Mouse (Mus musculus) liver, postnatal 0 days (tissue): ENCODE data around the gene Myo1f. TPM values are rescaled to one million over a fixed set of nuclear protein-coding genes. Genes with fewer than 3 reads are reported as not detected.

Source experiments
- ATAC-seq: fragments of 200-750 bp; cut with Nextera tagmentation; 2 replicates; pipeline ENCODE4 v1.8.0; 2017; ENCODE audit warnings: mild to moderate bottlenecking, moderate library complexity
- DNase-seq: peaks from one replicate; pipeline ENCODE4 v3.0.0-alpha.2; 2016
- H3K27ac ChIP-seq: fragments of 300-500 bp; sonication (generic); 2 replicates; pipeline ENCODE4 v1.5.1; 2014; ENCODE audit warnings: antibody characterized with exemption, moderate library complexity, mild to moderate bottlenecking, low read depth
- H3K27me3 ChIP-seq: fragments of 300-500 bp; sonication (generic); 2 replicates; pipeline ENCODE4 v1.6.1; 2014; ENCODE audit warnings: low read length, control low read depth, mixed read lengths; ENCODE audit not compliant: insufficient read depth
- H3K36me3 ChIP-seq: fragments of 300-500 bp; sonication (generic); replicated peaks from 2 replicates; pipeline ENCODE4 v1.6.1; 2014; ENCODE audit warnings: mild to moderate bottlenecking, control low read depth, low read length, moderate library complexity, mixed read lengths; ENCODE audit not compliant: insufficient read depth
- H3K4me1 ChIP-seq: fragments of 300-500 bp; sonication (generic); 2 replicates; pipeline ENCODE4 v1.6.1; 2014; ENCODE audit warnings: antibody characterized with exemption, mild to moderate bottlenecking, control low read depth; ENCODE audit not compliant: insufficient read depth
- H3K4me2 ChIP-seq: fragments of 300-500 bp; sonication (generic); 2 replicates; pipeline ENCODE4 v1.6.1; 2014; ENCODE audit warnings: low read depth, mild to moderate bottlenecking, low read length, moderate library complexity, mixed read lengths
- H3K4me3 ChIP-seq: fragments of 300-500 bp; sonication (generic); 2 replicates; pipeline ENCODE4 v1.5.1; 2014; ENCODE audit warnings: low read depth, low read length
- H3K9ac ChIP-seq: fragments of 300-500 bp; sonication (generic); replicated peaks from 2 replicates; pipeline ENCODE4 v1.6.1; 2014; ENCODE audit warnings: mild to moderate bottlenecking, moderate library complexity
- H3K9me3 ChIP-seq: fragments of 300-500 bp; sonication (generic); 2 replicates; pipeline ENCODE4 v1.6.1; 2016; ENCODE audit warnings: mild to moderate bottlenecking, control low read depth, low read length, mixed read lengths
- CTCF ChIP-seq: sonication (generic); IDR thresholded peaks from 2 replicates; pipeline ENCODE4 v1.5.1; 2016; ENCODE audit warnings: antibody characterized with exemption, low read depth
- EP300 ChIP-seq: IDR thresholded peaks from 2 replicates; pipeline ENCODE4 v1.6.1; 2016; ENCODE audit warnings: antibody characterized with exemption, low read depth, mild to moderate bottlenecking
- WGBS: fragments of 180-500 bp; shearing (Covaris S2); extraction: QIAGEN DNeasy Blood & Tissue Kit; methylation state at CpG from one replicate; pipeline ENCODE4 v1.1.7; 2014; ENCODE audit not compliant: insufficient replicate concordance; 5-methylcytosine and 5-hydroxymethylcytosine counted together
- polyA plus RNA-seq: library from polyadenylated mRNA; unstranded; fragments of >200 nt; fragmentation: Nextera tagmentation; extraction: Ambion mirVana; gene quantifications from 2 replicates; pipeline ENCODE4 v1.2.1, GENCODE M21; 2015

The Myo1f gene
- polyA plus RNA-seq, 1 experiment from 2014 or later: 9.5 TPM

- Histone ChIP-seq H3K4me3 (no peak overlapping the region), H3K4me2 (no peak overlapping the region), H3K4me1 (peaks cover 3% of the 10 kb centered on the region), H3K27ac (peak overlapping the region; percentile 24; the same call in 1 of the 2 replicates), H3K27me3 (no peaks in the 10 kb centered on the region), H3K9ac (no peak overlapping the region), H3K36me3 (peaks cover 2% of the 10 kb centered on the region; the same call in 1 of the 2 replicates), H3K9me3 (no peaks in the 10 kb centered on the region)
- TF ChIP-seq EP300 (no peak), CTCF (no peak)
- 73% methylated on average over 2 of the region's 2 CpGs for WGBS
- ATAC-seq (no peak), DNase-seq (no peak)
Measured at GRCm38 (mm10) chr17:33637038-33637437, 81.5 kb downstream of the Myo1f start.

DNA sequence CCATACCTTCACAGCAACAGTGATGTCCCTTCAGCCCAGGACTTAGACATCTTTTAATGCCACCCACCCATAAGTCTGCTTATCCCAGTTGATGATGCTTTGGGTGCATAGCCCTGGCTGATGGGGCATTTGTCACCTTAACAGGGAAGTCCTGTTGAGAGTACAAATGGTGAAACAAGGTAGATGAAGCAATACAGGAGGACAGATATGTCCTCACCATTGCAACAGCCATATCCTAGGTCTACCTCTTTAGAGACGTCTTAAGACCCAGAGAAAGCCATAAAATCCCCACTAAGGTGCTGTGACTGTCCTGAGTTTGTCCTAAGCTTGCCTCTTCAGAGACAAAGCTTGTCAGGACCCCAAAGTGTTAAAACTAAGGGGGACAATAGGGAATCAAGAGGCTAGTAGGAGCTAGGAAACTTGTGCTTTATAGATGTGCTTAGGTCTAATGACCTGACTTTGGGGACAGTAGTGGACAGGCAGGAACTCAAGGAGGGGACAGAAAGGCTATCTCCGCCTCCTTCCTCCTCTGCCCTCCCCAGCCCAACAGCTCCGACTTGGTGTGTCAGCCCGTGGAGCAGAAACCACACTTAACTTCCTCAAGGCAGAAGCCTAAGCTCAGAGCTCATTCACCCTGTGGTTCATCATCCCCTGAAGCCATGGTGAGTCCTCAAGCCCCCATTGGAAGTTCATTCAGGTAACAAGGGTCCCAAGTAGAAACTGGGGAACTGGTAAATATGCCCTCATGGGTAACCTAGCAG, 82.2 kb downstream of the Myo1f start, which contains the start of gene Pram1:
TSS of gene Pram1 (plus strand) at position 541 of the 761 bp plus-strand sequence.
- H3K27me3 ChIP-seq: no peaks in the 10 kb centered on the region
- DNase-seq (peak; percentile 31), ATAC-seq (peak; percentile 42)
- H3K4me1 ChIP-seq: peaks cover 3% of the 10 kb centered on the region
- H3K9me3 ChIP-seq: no peaks in the 10 kb centered on the region
- H3K36me3 ChIP-seq: peaks cover 2% of the 10 kb centered on the region; the same call in 1 of the 2 replicates
- H3K9ac ChIP-seq: no peak within 1 kb of the TSS
- peak within 1 kb of the TSS; percentile 19 for H3K4me3 ChIP-seq
- peak within 1 kb of the TSS; percentile 68 for H3K27ac ChIP-seq
- 48% methylated on average over 4 of the region's 4 CpGs for WGBS
- TF ChIP-seq EP300: no peak
- TF ChIP-seq CTCF: no peak
- peak within 1 kb of the TSS; percentile 42 for H3K4me2 ChIP-seq

GRCm38 (mm10) chr17:33639743-33640142, 84.2 kb downstream of the Myo1f start:
- peak; percentile 47 for ATAC-seq
- H3K36me3 ChIP-seq: peaks cover 12% of the 10 kb centered on the region
- no peaks in the 10 kb centered on the region for H3K9me3 ChIP-seq
- H3K4me3 ChIP-seq: peak overlapping the region; percentile 19; the same call in 1 of the 2 replicates
- peaks cover 3% of the 10 kb centered on the region for H3K4me1 ChIP-seq
- no peak for DNase-seq
- H3K27me3 ChIP-seq: no peaks in the 10 kb centered on the region
- H3K27ac ChIP-seq: peak overlapping the region; percentile 65
- H3K4me2 ChIP-seq: peak overlapping the region; percentile 42; the same call in 1 of the 2 replicates
- TF ChIP-seq CTCF: no peak
- 15% methylated on average over 6 of the region's 6 CpGs for WGBS
- H3K9ac ChIP-seq: no peak overlapping the region

- no peaks in the 10 kb centered on the region for H3K27me3 ChIP-seq
- no peak overlapping the region for H3K27ac ChIP-seq
- peaks cover 3% of the 10 kb centered on the region for H3K4me1 ChIP-seq
- DNase-seq (no peak), ATAC-seq (no peak)
- H3K9ac ChIP-seq: no peak overlapping the region
- no peak overlapping the region for H3K4me2 ChIP-seq
- no peaks in the 10 kb centered on the region for H3K9me3 ChIP-seq
- peaks cover 54% of the 10 kb centered on the region for H3K36me3 ChIP-seq
- no peak for TF ChIP-seq EP300
- no peak for TF ChIP-seq CTCF
- WGBS: 78% methylated on average over 4 of the region's 4 CpGs
- no peak overlapping the region for H3K4me3 ChIP-seq
Measured at GRCm38 (mm10) chr17:33644068-33644467, 88.6 kb downstream of the Myo1f start.

DNA sequence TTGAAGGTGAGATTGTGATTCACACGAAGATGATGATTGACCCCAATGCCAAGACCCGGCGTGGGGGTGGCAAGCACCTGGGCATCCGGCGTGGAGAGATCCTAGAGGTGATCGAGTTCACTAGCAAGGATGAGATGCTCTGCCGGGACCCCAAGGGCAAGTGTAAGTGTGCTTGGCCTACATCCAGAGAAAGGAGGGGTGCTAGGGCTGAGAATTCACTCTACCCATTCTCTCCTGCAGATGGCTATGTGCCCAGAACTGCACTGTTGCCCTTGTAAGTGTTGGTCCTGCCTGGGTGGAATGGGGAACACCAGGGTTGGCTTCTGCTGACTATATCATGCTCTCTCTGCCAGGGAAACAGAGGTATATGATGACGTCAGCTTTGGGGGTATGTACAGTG, 89.6 kb downstream of the Myo1f start:
- H3K9ac ChIP-seq: no peak overlapping the region
- H3K27me3 ChIP-seq: no peaks in the 10 kb centered on the region
- peaks cover 64% of the 10 kb centered on the region for H3K36me3 ChIP-seq
- TF ChIP-seq EP300 (no peak), CTCF (no peak)
- no peak overlapping the region for H3K27ac ChIP-seq
- WGBS: 89% methylated on average over 8 of the region's 8 CpGs
- ATAC-seq (0 out of 2 replicates have a peak, but pooled peaks have one; percentile 10), DNase-seq (no peak)
- H3K4me3 ChIP-seq: no peak overlapping the region
- H3K4me1 ChIP-seq: no peaks in the 10 kb centered on the region; the same call in none of the 2 replicates
- no peaks in the 10 kb centered on the region for H3K9me3 ChIP-seq
- no peak overlapping the region for H3K4me2 ChIP-seq

DNA sequence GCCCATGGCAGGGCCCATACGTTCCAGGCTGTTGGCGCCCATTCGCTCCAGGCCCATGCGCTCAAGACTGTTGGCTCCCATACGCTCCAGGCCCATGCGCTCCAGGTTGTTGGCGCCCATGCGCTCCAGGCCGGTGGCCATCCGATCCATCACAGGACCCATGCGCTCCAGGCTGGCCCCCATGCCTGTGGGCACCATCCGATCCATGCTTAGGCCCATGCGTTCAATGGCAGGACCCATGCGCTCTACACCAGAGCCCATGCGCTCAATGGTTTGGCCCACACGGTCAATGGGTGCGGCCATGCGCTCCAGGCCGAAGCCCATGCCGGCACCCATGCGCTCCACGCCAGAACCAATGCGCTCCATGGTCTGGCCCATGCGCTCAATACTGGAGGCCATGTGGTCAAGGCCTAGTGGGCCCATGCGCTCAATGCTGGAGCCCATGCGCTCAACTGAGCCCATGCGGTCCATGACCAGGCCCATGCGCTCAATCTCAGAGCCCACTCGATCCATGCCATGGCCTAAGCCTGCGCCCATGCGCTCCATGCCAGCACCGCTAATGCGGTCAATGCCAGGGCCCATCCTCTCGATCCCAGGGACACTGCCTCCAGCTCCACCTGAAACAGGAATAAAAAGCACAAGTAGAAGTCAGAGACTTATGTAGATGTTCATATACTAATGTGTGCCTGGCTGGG, 94.4 kb downstream of the Myo1f start:
- no peak for DNase-seq
- TF ChIP-seq EP300 (no peak), CTCF (no peak)
- no peaks in the 10 kb centered on the region for H3K27me3 ChIP-seq
- no peaks in the 10 kb centered on the region for H3K4me1 ChIP-seq
- peaks cover 91% of the 10 kb centered on the region for H3K36me3 ChIP-seq
- H3K4me3 ChIP-seq: no peak overlapping the region
- no peak overlapping the region for H3K27ac ChIP-seq
- H3K9ac ChIP-seq: no peak overlapping the region
- no peaks in the 10 kb centered on the region for H3K9me3 ChIP-seq
- no peak overlapping the region for H3K4me2 ChIP-seq
- no peak for ATAC-seq
- 98% methylated on average over 34 of the region's 34 CpGs for WGBS

Other genes with a start within 250 kb of the Myo1f start
- gene Zfp81, start 196.8 kb upstream of the Myo1f start, polyA plus RNA-seq: 1.1 and 1.9 TPM in 2 replicates
- 3.2 and 5.2 TPM in 2 replicates for gene Zfp101, start 161.1 kb upstream of the Myo1f start, polyA plus RNA-seq
- gene Actl9, start 122.8 kb upstream of the Myo1f start, polyA plus RNA-seq: not detected in 2 replicates
- 3.2 and 3.5 TPM in 2 replicates for gene Adamts10, start 31.5 kb upstream of the Myo1f start, polyA plus RNA-seq
- 13.7 and 14.3 TPM in 2 replicates for gene Zfp414, start 73.4 kb downstream of the Myo1f start, polyA plus RNA-seq
- gene Pram1, start 82.3 kb downstream of the Myo1f start, polyA plus RNA-seq: 5.7 TPM in 2 replicates
- gene Hnrnpm, start 131.2 kb downstream of the Myo1f start, polyA plus RNA-seq: 91.9 and 96.6 TPM in 2 replicates
- gene March2, start 163.0 kb downstream of the Myo1f start, polyA plus RNA-seq: 137 and 144 TPM in 2 replicates
- 80.4 and 88.9 TPM in 2 replicates for gene Rab11b, start 204.8 kb downstream of the Myo1f start, polyA plus RNA-seq
- 64.4 and 93.5 TPM in 2 replicates for gene Angptl4, start 226.1 kb downstream of the Myo1f start, polyA plus RNA-seq